Mouse (Mus musculus) limb, embryonic 10.5 days (tissue): ENCODE measurements around the gene Usp29. TPM values are rescaled to one million over a fixed set of nuclear protein-coding genes. Genes with fewer than 3 reads are reported as not detected.

Source experiments
- DNase-seq: peaks from one replicate; pipeline ENCODE4 v3.0.0-alpha.2; 2017; ENCODE audit warnings: low spot score
- H3K27ac ChIP-seq: fragments of 300-500 bp; sonication (generic); 2 replicates; pipeline ENCODE4 v1.5.1; 2016; ENCODE audit warnings: mild to moderate bottlenecking
- H3K27me3 ChIP-seq: fragments of 300-500 bp; sonication (generic); 2 replicates; pipeline ENCODE4 v1.6.1; 2016; ENCODE audit warnings: low read depth, mild to moderate bottlenecking; ENCODE audit not compliant: poor library complexity, severe bottlenecking
- H3K36me3 ChIP-seq: fragments of 300-500 bp; sonication (generic); 2 replicates; pipeline ENCODE4 v1.6.1; 2016; ENCODE audit warnings: mild to moderate bottlenecking, moderate library complexity
- H3K4me1 ChIP-seq: fragments of 300-500 bp; sonication (generic); 2 replicates; pipeline ENCODE4 v1.6.1; 2016
- H3K4me3 ChIP-seq: fragments of 300-500 bp; sonication (generic); 2 replicates; pipeline ENCODE4 v1.5.1; 2016; ENCODE audit warnings: mild to moderate bottlenecking, moderate library complexity
- H3K9me3 ChIP-seq: fragments of 300-500 bp; sonication (generic); replicated peaks from 2 replicates; pipeline ENCODE4 v1.6.1; 2016; ENCODE audit warnings: mild to moderate bottlenecking
- WGBS: fragments of 180-500 bp; shearing (Covaris S2); methylation state at CpG from one replicate; pipeline ENCODE4 v1.1.7; 2016; 5-methylcytosine and 5-hydroxymethylcytosine counted together
- polyA plus RNA-seq: library from polyadenylated mRNA; unstranded; fragments of >200 nt; fragmentation: Nextera tagmentation; extraction: Ambion mirVana; gene quantifications from 2 replicates; pipeline ENCODE4 v1.2.1, GENCODE M21; 2016

Usp29 gene
- polyA plus RNA-seq, 1 experiment from 2014 or later = 25.4 TPM

GRCm38 (mm10) chr7:6900672-6901071 is 170.3 kb downstream of the Usp29 start:
- Histone ChIP-seq H3K4me1 (peaks cover 20% of the 10 kb centered on the region), H3K27me3 (no peaks in the 10 kb centered on the region), H3K36me3 (no peaks in the 10 kb centered on the region), H3K27ac (0 out of 2 replicates have a peak overlapping the region, but pooled peaks have one; percentile 0), H3K9me3 (no peaks in the 10 kb centered on the region), H3K4me3 (no peak overlapping the region)
- WGBS = 91% methylated on average over 7 of the region's 7 CpGs
- DNase-seq = no peak

DNA sequence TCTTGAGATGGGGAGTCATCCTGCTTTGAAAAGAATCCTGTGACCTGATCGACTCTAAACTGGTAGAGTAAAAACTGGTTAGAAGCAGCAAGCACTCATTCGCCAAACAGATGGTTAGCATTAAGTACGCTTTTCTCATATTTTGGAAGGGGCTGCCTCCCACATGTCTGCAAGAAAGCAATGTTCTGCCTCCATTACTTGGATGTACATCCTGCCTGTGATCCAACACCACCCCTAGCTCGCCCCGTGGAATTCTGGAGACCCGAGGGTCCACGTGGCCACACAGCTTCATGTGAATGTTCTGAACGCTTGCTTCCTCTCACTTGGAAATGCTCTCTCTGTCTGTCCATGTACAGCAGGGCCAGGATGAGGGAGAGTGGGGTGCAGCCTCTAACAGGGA is 173.1 kb downstream of the Usp29 start:
- Histone ChIP-seq H3K36me3 (no peaks in the 10 kb centered on the region), H3K27ac (peak overlapping the region; percentile 86), H3K9me3 (no peaks in the 10 kb centered on the region), H3K4me3 (no peak overlapping the region), H3K27me3 (no peaks in the 10 kb centered on the region), H3K4me1 (peaks cover 20% of the 10 kb centered on the region)
- peak; percentile 53 for DNase-seq
- 68% methylated on average over 8 of the region's 8 CpGs for whole genome bisulfite sequencing

GRCm38 (mm10) chr7:6910527-6910926 is 180.1 kb downstream of the Usp29 start:
- H3K27me3 ChIP-seq = no peaks in the 10 kb centered on the region
- H3K27ac ChIP-seq = peak overlapping the region; percentile 73
- peaks cover 51% of the 10 kb centered on the region for H3K4me1 ChIP-seq
- no peak for DNase-seq
- H3K9me3 ChIP-seq = no peaks in the 10 kb centered on the region
- no peak overlapping the region for H3K4me3 ChIP-seq
- no peaks in the 10 kb centered on the region for H3K36me3 ChIP-seq
- 15% methylated on average over 7 of the region's 7 CpGs for WGBS

GRCm38 (mm10) chr7:6911731-6912130 is 181.4 kb downstream of the Usp29 start:
- Histone ChIP-seq H3K27me3 (no peaks in the 10 kb centered on the region), H3K36me3 (no peaks in the 10 kb centered on the region), H3K4me1 (peaks cover 54% of the 10 kb centered on the region), H3K27ac (peak overlapping the region; percentile 73), H3K4me3 (no peak overlapping the region), H3K9me3 (no peaks in the 10 kb centered on the region)
- WGBS = 68% methylated on average over 5 of the region's 5 CpGs
- DNase-seq = no peak

DNA sequence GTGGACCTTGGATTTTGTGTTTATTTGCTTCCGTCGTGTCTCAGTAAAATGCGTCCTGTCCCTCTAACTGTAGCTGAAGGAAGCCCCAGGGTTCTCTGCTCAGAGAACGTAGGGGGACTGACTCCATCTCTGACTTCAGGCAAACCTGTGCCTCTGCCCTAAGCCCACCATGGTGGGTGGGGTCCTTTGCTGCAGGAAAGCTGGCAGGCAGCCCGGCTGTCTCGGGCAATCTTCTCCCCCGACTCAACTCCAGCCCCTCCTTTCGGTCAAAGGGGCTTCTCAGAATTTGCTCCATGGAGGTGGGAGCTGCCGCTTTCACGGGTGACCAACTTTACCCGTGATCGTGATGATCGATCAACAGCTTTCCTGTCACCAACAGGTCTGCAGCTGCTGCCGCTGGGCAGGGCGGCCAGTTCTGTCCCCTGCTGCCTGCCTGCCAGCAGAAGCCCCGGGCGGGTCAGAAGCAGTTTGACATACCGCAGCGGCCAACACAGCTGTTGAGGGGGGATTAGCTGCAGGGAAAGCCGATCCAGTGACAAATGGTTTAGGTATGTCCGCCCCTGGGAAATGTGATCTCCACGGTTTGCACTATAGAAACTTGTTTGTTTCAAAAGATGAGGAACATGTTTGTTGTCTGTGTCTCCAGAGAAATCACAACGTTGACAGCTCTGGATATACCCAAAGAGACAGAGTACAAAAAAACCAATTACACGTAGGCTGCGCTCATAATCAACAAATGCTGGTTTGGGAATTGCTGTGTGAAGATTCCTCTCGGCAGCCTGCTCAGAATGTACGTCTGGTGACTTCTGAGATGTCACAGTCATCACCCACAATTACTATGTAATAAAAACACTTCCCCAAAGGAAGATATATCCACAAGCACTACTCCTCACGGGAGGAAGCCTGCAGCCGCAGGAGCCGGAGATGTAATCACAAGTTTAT is 183.3 kb downstream of the Usp29 start:
- Histone ChIP-seq H3K36me3 (no peaks in the 10 kb centered on the region), H3K27ac (peak overlapping the region; percentile 87), H3K27me3 (no peaks in the 10 kb centered on the region), H3K4me1 (peaks cover 73% of the 10 kb centered on the region), H3K4me3 (peak overlapping the region; percentile 45), H3K9me3 (no peaks in the 10 kb centered on the region)
- DNase-seq = peak; percentile 82
- WGBS = 9% methylated on average over 30 of the region's 30 CpGs

- Histone ChIP-seq H3K27me3 (no peaks in the 10 kb centered on the region), H3K36me3 (no peaks in the 10 kb centered on the region), H3K27ac (peak overlapping the region; percentile 88), H3K4me1 (peaks cover 54% of the 10 kb centered on the region), H3K9me3 (no peaks in the 10 kb centered on the region), H3K4me3 (no peak overlapping the region)
- 50% methylated on average over 5 of the region's 5 CpGs for WGBS
- no peak for DNase-seq
Observed at GRCm38 (mm10) chr7:6917126-6917525, 186.7 kb downstream of the Usp29 start.

DNA sequence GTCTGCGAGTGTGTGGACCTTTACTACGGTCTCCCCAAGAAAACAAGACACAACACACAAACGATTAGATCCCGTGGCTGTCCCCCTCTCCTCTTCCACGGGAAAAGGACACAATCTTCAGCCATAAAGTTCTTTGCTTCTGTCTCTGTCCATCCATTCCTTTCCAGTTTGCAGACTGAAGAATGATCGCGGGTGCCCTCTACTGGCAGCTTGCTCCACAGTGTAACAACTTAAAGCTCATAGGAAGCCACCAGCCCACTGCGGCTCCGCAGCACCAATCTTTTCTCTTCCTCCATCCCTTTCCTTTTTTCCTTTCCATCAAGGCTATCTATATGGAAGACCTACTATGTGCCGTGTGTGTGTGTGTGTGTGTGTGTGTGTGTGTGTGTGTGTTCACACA is 187.9 kb downstream of the Usp29 start:
- DNase-seq = peak; percentile 90
- H3K9me3 ChIP-seq = no peaks in the 10 kb centered on the region
- H3K27me3 ChIP-seq = no peaks in the 10 kb centered on the region
- H3K27ac ChIP-seq = peak overlapping the region; percentile 88
- H3K36me3 ChIP-seq = no peaks in the 10 kb centered on the region
- H3K4me3 ChIP-seq = no peak overlapping the region
- H3K4me1 ChIP-seq = peaks cover 45% of the 10 kb centered on the region
- 15% methylated on average over 10 of the region's 10 CpGs for WGBS

- WGBS = 100% methylated on average over 1 of the region's 1 CpGs
- no peaks in the 10 kb centered on the region for H3K36me3 ChIP-seq
- H3K27me3 ChIP-seq = no peaks in the 10 kb centered on the region
- no peak overlapping the region for H3K4me3 ChIP-seq
- H3K9me3 ChIP-seq = no peaks in the 10 kb centered on the region
- peaks cover 35% of the 10 kb centered on the region for H3K4me1 ChIP-seq
- DNase-seq = no peak
- peak overlapping the region; percentile 88 for H3K27ac ChIP-seq
Observed at GRCm38 (mm10) chr7:6919131-6919870, 188.9 kb downstream of the Usp29 start.

- Histone ChIP-seq H3K27me3 (no peaks in the 10 kb centered on the region), H3K36me3 (no peaks in the 10 kb centered on the region), H3K27ac (no peak overlapping the region), H3K9me3 (no peaks in the 10 kb centered on the region), H3K4me1 (peaks cover 6% of the 10 kb centered on the region), H3K4me3 (no peak overlapping the region)
- no peak for DNase-seq
- WGBS = 94% methylated on average over 3 of the region's 3 CpGs
Observed at GRCm38 (mm10) chr7:6923515-6923914, 193.1 kb downstream of the Usp29 start.

DNA sequence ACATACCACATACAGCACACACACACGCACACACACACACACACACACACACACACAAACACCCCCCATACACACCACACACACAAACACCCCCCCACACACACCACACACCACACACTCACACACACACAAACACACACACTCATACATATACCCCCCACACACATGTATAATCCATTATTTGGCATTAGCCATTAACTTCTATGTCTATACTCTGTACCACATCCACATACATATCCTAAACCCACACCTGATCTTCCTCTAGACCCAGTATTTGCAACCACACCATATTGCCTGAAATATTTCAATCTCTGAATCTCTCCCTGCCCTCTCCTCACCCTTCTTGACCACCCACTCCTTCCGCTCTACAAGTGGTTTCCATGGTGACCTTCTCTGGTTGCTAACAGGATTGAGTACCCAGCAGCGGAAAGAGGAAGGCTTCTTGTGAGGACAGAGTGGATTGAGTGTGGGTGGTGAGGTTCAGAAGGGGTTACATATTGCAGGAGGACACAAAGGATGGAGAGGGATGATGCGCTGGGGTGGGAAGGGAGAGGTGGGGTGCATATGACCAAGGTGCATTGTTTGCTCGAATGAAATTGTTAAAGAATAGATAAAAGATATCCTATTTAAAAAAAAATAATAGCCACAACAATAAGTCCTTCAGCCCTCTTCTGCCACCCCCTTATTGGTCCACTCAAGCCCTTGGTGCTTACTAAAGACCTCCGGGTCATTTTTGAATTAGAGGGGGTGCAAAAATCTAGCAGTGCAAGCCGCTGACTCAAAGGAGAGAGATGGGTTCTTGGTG is 195.8 kb downstream of the Usp29 start:
- 77% methylated on average over 7 of the region's 7 CpGs for WGBS
- H3K4me1 ChIP-seq = peaks cover 3% of the 10 kb centered on the region; the same call in 1 of the 2 replicates
- H3K4me3 ChIP-seq = no peak overlapping the region
- peak overlapping the region; percentile 23; the same call in 1 of the 2 replicates for H3K27ac ChIP-seq
- no peaks in the 10 kb centered on the region for H3K27me3 ChIP-seq
- H3K36me3 ChIP-seq = no peaks in the 10 kb centered on the region
- no peak for DNase-seq
- no peaks in the 10 kb centered on the region for H3K9me3 ChIP-seq

DNA sequence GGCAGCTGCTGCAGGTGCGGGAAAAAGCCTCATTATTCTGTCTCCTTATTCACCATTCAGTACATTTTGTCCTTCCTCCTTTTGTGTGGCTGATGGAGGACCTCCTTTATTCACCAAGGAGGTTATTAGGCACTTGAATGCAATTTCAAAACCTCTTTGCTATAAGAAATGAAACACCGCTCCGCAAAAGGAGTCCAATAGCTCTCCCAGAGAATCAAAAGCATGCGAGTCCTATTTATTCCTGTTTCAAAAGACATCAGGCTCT is 196.3 kb downstream of the Usp29 start:
- no peak for DNase-seq
- H3K36me3 ChIP-seq = no peaks in the 10 kb centered on the region
- H3K4me1 ChIP-seq = peaks cover 3% of the 10 kb centered on the region; the same call in 1 of the 2 replicates
- H3K27me3 ChIP-seq = no peaks in the 10 kb centered on the region
- no peaks in the 10 kb centered on the region for H3K9me3 ChIP-seq
- 86% methylated on average over 4 of the region's 4 CpGs for WGBS
- no peak overlapping the region for H3K4me3 ChIP-seq
- H3K27ac ChIP-seq = no peak overlapping the region

DNA sequence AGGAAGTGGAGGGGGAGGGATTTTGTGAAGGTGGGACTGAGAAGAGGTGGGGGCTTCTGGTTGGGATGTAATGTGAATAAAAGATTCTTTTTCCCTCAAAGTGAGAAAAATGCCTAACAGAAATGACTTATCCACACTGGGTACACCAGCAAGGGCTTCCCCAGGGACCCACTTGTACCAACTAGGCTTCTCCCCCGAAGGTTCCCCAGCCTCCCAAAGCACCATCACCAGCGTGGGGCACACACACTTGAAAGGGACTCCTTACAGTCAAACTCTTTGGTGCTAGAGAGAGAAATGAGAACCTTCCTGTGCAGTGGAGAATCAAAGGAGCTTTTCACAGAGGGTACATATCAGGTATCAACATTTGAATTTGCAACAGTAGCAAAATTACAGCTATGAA is 198.9 kb downstream of the Usp29 start:
- Histone ChIP-seq H3K27me3 (no peaks in the 10 kb centered on the region), H3K36me3 (no peaks in the 10 kb centered on the region), H3K27ac (no peak overlapping the region), H3K9me3 (no peaks in the 10 kb centered on the region), H3K4me3 (no peak overlapping the region), H3K4me1 (peaks cover 10% of the 10 kb centered on the region)
- DNase-seq = no peak
- WGBS = 63% methylated on average over 2 of the region's 2 CpGs
